Mouse (Mus musculus) small intestine, adult 2 months (tissue): ENCODE data around the gene Arpp19. TPM values are rescaled to one million over a fixed set of nuclear protein-coding genes. Genes with fewer than 3 reads are reported as not detected.

Experiments used
- H3K27ac ChIP-seq: fragments of 200-500 bp; 2 replicates; pipeline ENCODE4 v1.5.1; 2012; ENCODE audit warnings: low read depth, low read length, control low read depth, inconsistent platforms; ENCODE audit not compliant: insufficient read depth
- H3K27me3 ChIP-seq: fragments of 200-500 bp; 2 replicates; pipeline ENCODE4 v1.6.1; 2012; ENCODE audit warnings: mild to moderate bottlenecking, moderate library complexity, low read length, inconsistent platforms; ENCODE audit not compliant: control insufficient read depth, insufficient read depth
- H3K36me3 ChIP-seq: fragments of 200-500 bp; 2 replicates; pipeline ENCODE4 v1.6.1; 2012; ENCODE audit warnings: mild to moderate bottlenecking, low read length, control low read depth, inconsistent platforms; ENCODE audit not compliant: control insufficient read depth, insufficient read depth
- H3K4me1 ChIP-seq: fragments of 200-500 bp; 2 replicates; pipeline ENCODE4 v1.6.1; 2012; ENCODE audit warnings: low read length, inconsistent platforms, mixed read lengths; ENCODE audit not compliant: control insufficient read depth, insufficient read depth, insufficient read length
- H3K4me3 ChIP-seq: fragments of 200-500 bp; 2 replicates; pipeline ENCODE4 v1.5.1; 2012; ENCODE audit warnings: low read depth, mild to moderate bottlenecking, control low read depth, inconsistent platforms, low read length, moderate library complexity
- CTCF ChIP-seq: fragments of 200-500 bp; IDR thresholded peaks from 2 replicates; pipeline ENCODE4 v1.5.1; 2012; ENCODE audit warnings: low read depth, mild to moderate bottlenecking, control low read depth, inconsistent platforms, low read length, moderate library complexity, mixed read lengths; ENCODE audit not compliant: insufficient replicate concordance, insufficient read length; ENCODE audit errors: extremely low read depth
- POLR2A ChIP-seq: fragments of 200-500 bp; IDR thresholded peaks from 2 replicates; pipeline ENCODE4 v1.6.1; 2012; ENCODE audit warnings: low read depth, mild to moderate bottlenecking, control low read depth, inconsistent platforms, low read length, moderate library complexity
- WGBS: fragments of 180-500 bp; shearing (Covaris S2); methylation state at CpG from one replicate; pipeline ENCODE4 v1.1.7; 2018; 5-methylcytosine and 5-hydroxymethylcytosine counted together
- polyA plus RNA-seq: library from polyadenylated mRNA; depleted of rRNA; stranded (reverse); fragments of >200 nt; gene quantifications from 2 replicates; pipeline ENCODE4 v1.2.3, GENCODE M21; 2012; rRNA removed

The Arpp19 gene
- polyA plus RNA-seq = 1.7 and 4.4 TPM in 2 replicates

DNA sequence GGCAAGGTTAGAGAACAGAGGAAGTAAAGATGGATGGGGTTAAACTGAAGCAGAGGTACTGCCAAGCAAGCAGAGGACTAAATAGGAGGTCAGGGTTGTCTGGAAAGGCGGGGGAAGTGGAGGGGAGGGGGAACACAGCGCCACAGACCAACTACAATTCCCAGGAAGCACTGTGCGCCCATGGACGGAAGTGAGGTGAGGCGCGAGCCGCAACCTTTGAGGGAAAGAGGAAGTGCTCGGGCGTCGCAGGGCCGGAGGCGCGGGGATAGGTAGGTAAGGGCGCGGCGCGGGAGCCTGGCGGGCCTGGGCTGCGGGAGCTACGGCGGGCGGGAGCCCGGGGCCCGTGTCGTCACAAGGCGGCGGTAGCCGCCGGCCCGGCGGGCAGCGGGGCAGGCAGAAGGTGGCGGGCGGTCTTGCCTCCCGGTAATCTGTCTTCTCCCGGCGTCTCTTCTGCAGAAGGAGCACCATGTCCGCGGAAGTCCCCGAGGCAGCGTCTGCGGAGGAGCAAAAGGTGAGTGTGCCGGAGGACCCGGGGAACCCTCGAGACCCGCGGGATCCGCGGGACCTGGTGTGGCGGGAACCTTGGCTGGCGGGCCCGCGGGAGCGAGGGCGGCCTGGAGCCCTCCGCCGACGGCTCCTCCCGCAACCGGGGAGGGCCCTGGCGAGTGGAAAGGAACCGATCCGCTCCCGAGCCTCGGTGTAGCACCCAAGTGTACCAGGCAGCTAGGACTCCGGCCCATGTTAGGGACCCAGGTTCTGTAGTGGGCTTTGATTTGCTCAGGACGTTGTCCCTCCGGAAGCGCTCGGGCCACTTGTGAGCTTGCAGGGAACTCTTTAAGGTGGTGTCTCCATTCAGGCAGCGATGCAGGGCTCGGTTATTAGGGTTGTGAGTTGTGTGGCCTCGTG, at the start of gene Arpp19:
Arpp19 (plus strand) TSS at position 164 of the 906 bp plus-strand sequence.
- under 1% methylated on average over 73 of the region's 73 CpGs for WGBS
- peak within 1 kb of the TSS; percentile 61 for H3K27ac ChIP-seq

GRCm38 (mm10) chr9:74988893-74989460, 48.4 kb upstream of the Arpp19 start:
- WGBS = 84% methylated on average over 7 of the region's 7 CpGs

More for the DNA sequence above, at the start of gene Arpp19:
- H3K36me3 ChIP-seq = peaks cover 3% of the 10 kb centered on the region; the same call in 1 of the 2 replicates
- H3K4me1 ChIP-seq = peaks cover 11% of the 10 kb centered on the region; the same call in 1 of the 2 replicates
- H3K4me3 ChIP-seq = peak within 1 kb of the TSS; percentile 99
- TF ChIP-seq POLR2A (peak; percentile 87), CTCF (no peak)
- H3K27me3 ChIP-seq = no peaks in the 10 kb centered on the region

GRCm38 (mm10) chr9:74989990-74990389, 47.4 kb upstream of the Arpp19 start:
- no peaks in the 10 kb centered on the region for H3K27me3 ChIP-seq
- H3K4me3 ChIP-seq = no peak overlapping the region
- WGBS = 84% methylated on average over 2 of the region's 2 CpGs
- TF ChIP-seq CTCF = no peak
- no peak for TF ChIP-seq POLR2A
- no peaks in the 10 kb centered on the region for H3K36me3 ChIP-seq
- peaks cover 8% of the 10 kb centered on the region for H3K4me1 ChIP-seq
- no peak overlapping the region for H3K27ac ChIP-seq

More at GRCm38 (mm10) chr9:74988893-74989460, 48.4 kb upstream of the Arpp19 start:
- Histone ChIP-seq H3K27ac (no peak overlapping the region), H3K36me3 (no peaks in the 10 kb centered on the region), H3K4me3 (no peak overlapping the region), H3K4me1 (peaks cover 6% of the 10 kb centered on the region), H3K27me3 (no peaks in the 10 kb centered on the region)
- TF ChIP-seq CTCF = no peak
- TF ChIP-seq POLR2A = no peak

DNA sequence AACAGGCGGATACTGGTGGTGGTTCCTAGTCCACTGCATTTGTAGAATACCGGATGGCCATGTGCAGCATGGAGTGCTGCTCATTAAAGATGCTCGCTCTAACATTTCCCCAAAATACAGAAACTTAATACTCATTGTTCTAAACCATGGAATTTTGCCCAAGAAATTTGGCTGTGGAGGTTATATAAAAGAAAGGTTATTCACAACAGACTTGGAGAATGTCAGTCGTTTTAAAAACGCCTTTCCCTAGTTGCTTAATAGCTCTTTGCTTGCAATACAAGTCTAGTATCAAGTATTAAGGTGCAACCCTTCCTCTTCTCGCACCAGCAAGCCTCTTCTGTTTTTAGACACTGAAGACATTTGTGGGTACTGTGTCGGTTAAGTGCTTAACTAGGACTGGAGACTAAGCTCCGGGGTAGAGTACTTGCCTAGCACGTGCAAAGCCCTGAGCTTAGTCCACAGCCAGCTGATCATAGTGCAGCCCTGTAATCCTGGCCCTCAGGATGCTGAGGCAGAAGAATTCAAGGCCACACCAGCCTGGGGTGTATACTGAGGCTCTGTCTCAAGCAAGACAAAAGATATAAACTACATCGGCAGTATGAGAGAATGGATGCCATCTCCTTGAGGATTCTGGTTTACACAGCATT, 42.7 kb upstream of the Arpp19 start:
- 84% methylated on average over 10 of the region's 10 CpGs for WGBS
- no peaks in the 10 kb centered on the region for H3K36me3 ChIP-seq
- H3K4me3 ChIP-seq = no peak overlapping the region
- no peak overlapping the region for H3K27ac ChIP-seq
- H3K4me1 ChIP-seq = peaks cover 2% of the 10 kb centered on the region; the same call in 1 of the 2 replicates
- no peaks in the 10 kb centered on the region for H3K27me3 ChIP-seq
- TF ChIP-seq POLR2A (no peak), CTCF (no peak)

DNA sequence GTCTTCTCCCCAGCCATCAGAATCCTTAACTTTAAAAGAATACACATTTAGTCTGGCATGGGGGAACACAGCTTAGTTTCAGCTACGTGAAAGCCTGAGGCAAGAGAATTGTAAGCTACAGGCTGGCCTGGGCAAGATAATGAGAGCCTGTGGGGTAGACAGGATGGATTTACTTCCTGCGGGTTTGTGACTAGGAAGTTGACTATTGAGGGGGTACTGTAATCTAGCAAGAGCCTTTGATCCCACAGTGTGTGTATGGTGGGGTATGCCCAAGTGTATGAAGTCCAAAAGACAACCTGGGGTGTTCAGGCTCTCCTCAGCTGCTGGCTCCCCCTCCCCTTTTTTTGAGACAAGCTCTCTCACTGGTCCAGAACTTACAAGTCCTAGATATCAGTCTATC, 41.1 kb upstream of the Arpp19 start:
- Histone ChIP-seq H3K36me3 (no peaks in the 10 kb centered on the region), H3K27ac (no peak overlapping the region), H3K4me1 (peaks cover 6% of the 10 kb centered on the region), H3K27me3 (no peaks in the 10 kb centered on the region), H3K4me3 (no peak overlapping the region)
- WGBS = 75% methylated on average over 2 of the region's 2 CpGs
- TF ChIP-seq POLR2A = no peak
- TF ChIP-seq CTCF = no peak

- peaks cover 6% of the 10 kb centered on the region for H3K4me1 ChIP-seq
- no peaks in the 10 kb centered on the region for H3K27me3 ChIP-seq
- H3K27ac ChIP-seq = no peak overlapping the region
- no peak overlapping the region for H3K4me3 ChIP-seq
- H3K36me3 ChIP-seq = no peaks in the 10 kb centered on the region
- no peak for TF ChIP-seq POLR2A
Observed at GRCm38 (mm10) chr9:74997976-74998375, 39.4 kb upstream of the Arpp19 start.

- H3K36me3 ChIP-seq = no peaks in the 10 kb centered on the region
- no peak for TF ChIP-seq POLR2A
- no peak for TF ChIP-seq CTCF
- WGBS = 74% methylated on average over 6 of the region's 6 CpGs
- H3K4me1 ChIP-seq = peaks cover 3% of the 10 kb centered on the region
- H3K27me3 ChIP-seq = no peaks in the 10 kb centered on the region
- no peak overlapping the region for H3K27ac ChIP-seq
- no peak overlapping the region for H3K4me3 ChIP-seq
Observed at GRCm38 (mm10) chr9:75001006-75001405, 36.4 kb upstream of the Arpp19 start.
